Mouse (Mus musculus) embryonic fibroblast, embryonic 13.5 days (primary cell): ENCODE measurements around the gene Tomm20.

Experiments
- CTCF ChIP-seq: IDR thresholded peaks from 2 replicates; pipeline ENCODE4 v1.5.1; 2011; ENCODE audit warnings: mild to moderate bottlenecking, control low read depth, low read length, moderate library complexity, borderline replicate concordance; ENCODE audit not compliant: insufficient read depth
- POLR2A ChIP-seq: IDR thresholded peaks from 2 replicates; pipeline ENCODE4 v1.6.1; 2011; ENCODE audit warnings: low read depth, mild to moderate bottlenecking, control low read depth, low read length, moderate library complexity

GRCm38 (mm10) chr8:126920386-126920785 lies 25.3 kb downstream of the Tomm20 start:
- no peak for TF ChIP-seq CTCF
- TF ChIP-seq POLR2A = no peak
